Mouse (Mus musculus): Measurements from ENCODE around the gene Fcamr.

Fcamr gene

GRCm38 (mm10) chr1:130850405-130850804, 49.7 kb downstream of the Fcamr start:
- DNase-seq (ENCODE audit: low spot score in 2 of 2), result no peak

GRCm38 (mm10) chr1:130854819-130855218, 54.1 kb downstream of the Fcamr start:
- no peak for DNase-seq (ENCODE audit: low spot score in 2 of 2)

DNA sequence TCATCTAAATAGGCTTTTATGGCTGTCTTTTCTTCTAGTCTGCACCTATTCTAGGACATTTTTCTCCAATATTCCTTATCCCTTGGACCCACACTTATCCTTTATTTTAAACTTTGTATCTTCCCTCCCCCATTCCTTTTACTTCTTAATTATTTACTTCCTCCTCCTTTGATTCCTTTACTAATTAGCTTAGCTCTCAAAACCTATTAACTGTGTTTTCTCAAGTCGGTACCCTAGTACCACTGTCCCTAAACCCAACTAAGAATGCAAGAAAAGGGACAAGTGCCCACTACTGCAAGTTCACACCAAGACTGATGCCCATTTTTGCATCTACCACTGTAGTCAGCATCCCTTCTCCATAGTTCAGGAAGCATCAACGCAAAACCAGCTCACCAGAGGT, 55.0 kb downstream of the Fcamr start:
- DNase-seq (ENCODE audit: low spot score in 2 of 2), result no peak

DNA sequence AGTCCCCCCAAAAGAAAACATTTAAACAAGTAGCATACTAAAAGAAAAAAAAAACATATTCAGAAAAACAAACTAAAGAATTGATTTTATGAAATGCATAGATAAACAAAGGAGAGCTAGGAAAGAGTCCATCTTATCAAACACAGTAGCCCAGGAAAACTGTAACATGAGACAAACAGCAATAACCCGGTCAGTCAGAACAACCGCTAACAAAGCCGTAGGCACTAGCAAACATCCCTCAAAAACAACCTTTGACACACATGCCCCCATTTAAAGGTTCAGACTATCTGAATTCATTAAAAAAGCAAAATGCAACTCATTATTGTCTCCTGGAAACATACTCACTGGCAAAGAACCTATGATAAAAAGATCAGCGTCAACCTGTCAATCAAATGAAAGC, 56.8 kb downstream of the Fcamr start:
- no peak for DNase-seq (ENCODE audit: low spot score in 2 of 2)

DNA sequence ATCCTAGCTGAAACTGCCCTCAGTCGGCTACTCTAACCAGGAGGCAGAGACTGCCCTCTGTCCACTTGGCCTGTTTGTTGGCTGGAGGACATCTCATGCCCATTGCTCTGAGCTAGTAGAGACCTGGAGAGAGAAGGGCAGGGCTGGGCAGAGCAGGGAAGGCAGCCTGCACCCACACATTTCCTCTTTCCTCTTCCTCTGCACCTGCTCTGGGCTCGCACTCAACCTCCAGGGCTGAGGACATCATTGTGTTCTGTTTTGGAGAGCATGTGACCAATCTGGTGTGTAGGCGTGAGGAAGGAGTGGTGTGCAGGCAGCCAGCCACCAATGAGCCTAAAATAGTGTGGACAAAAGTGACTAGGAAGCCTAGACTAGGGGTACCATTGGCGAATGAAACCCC, 63.5 kb downstream of the Fcamr start:
- DNase-seq (ENCODE audit: low spot score in 2 of 2), result peak; percentile 36 to 44

Measured in spleen, postnatal 14 days (tissue).